Mouse (Mus musculus): ENCODE data around the gene Immt. TPM values are rescaled to one million over a fixed set of nuclear protein-coding genes. Genes with fewer than 3 reads are reported as not detected.

Immt gene
- polyA plus RNA-seq, 1 experiment from 2014 or later = 335 TPM

GRCm38 (mm10) chr6:71867751-71868150 lies 36.6 kb downstream of the Immt start:
- H3K4me3 ChIP-seq = no peak overlapping the region
- H3K9ac ChIP-seq = no peak overlapping the region
- no peaks in the 10 kb centered on the region for H3K4me1 ChIP-seq (replicated peaks)
- WGBS = 83% methylated on average over 2 of the region's 2 CpGs
- peaks cover 86% of the 10 kb centered on the region for H3K36me3 ChIP-seq
- H3K27me3 ChIP-seq = no peaks in the 10 kb centered on the region
- H3K27ac ChIP-seq = no peak overlapping the region
- no peak for ATAC-seq (replicated peaks; ENCODE audit: insufficient number of reproducible peaks, insufficient read depth, low FRiP score, low read depth)
- H3K9me3 ChIP-seq (replicated peaks) = no peaks in the 10 kb centered on the region
- no peak overlapping the region for H3K4me2 ChIP-seq

- ATAC-seq (replicated peaks; ENCODE audit: insufficient number of reproducible peaks, insufficient read depth, low FRiP score, low read depth) = no peak
- Histone ChIP-seq H3K9me3 (replicated peaks) (no peaks in the 10 kb centered on the region), H3K4me2 (no peak overlapping the region), H3K36me3 (peaks cover 82% of the 10 kb centered on the region), H3K4me1 (replicated peaks) (no peaks in the 10 kb centered on the region), H3K27ac (no peak overlapping the region), H3K9ac (no peak overlapping the region), H3K27me3 (no peaks in the 10 kb centered on the region), H3K4me3 (no peak overlapping the region)
- 83% methylated on average over 1 of the region's 1 CpGs for WGBS
Observed at GRCm38 (mm10) chr6:71868809-71869208, 37.7 kb downstream of the Immt start.

GRCm38 (mm10) chr6:71871396-71871795 lies 40.3 kb downstream of the Immt start:
- H3K36me3 ChIP-seq = peaks cover 84% of the 10 kb centered on the region
- 91% methylated on average over 9 of the region's 9 CpGs for WGBS
- H3K4me2 ChIP-seq = no peak overlapping the region
- H3K27ac ChIP-seq = no peak overlapping the region
- H3K4me3 ChIP-seq = no peak overlapping the region
- ATAC-seq (replicated peaks; ENCODE audit: insufficient number of reproducible peaks, insufficient read depth, low FRiP score, low read depth) = no peak
- H3K9me3 ChIP-seq (replicated peaks) = no peaks in the 10 kb centered on the region
- H3K27me3 ChIP-seq = no peaks in the 10 kb centered on the region
- H3K9ac ChIP-seq = no peak overlapping the region
- no peaks in the 10 kb centered on the region for H3K4me1 ChIP-seq (replicated peaks)

- no peak for ATAC-seq (replicated peaks; ENCODE audit: insufficient number of reproducible peaks, insufficient read depth, low FRiP score, low read depth)
- no peaks in the 10 kb centered on the region for H3K4me1 ChIP-seq (replicated peaks)
- peaks cover 80% of the 10 kb centered on the region for H3K36me3 ChIP-seq
- no peak overlapping the region for H3K27ac ChIP-seq
- no peak overlapping the region for H3K9ac ChIP-seq
- 94% methylated on average over 3 of the region's 3 CpGs for WGBS
- H3K4me2 ChIP-seq = no peak overlapping the region
- no peaks in the 10 kb centered on the region for H3K9me3 ChIP-seq (replicated peaks)
- H3K4me3 ChIP-seq = no peak overlapping the region
- no peaks in the 10 kb centered on the region for H3K27me3 ChIP-seq
Observed at GRCm38 (mm10) chr6:71877965-71878760, 47.0 kb downstream of the Immt start.

GRCm38 (mm10) chr6:71893263-71893662 lies 62.1 kb downstream of the Immt start:
- H3K27ac ChIP-seq = no peak overlapping the region
- H3K4me3 ChIP-seq = no peak overlapping the region
- H3K9me3 ChIP-seq (replicated peaks) = no peaks in the 10 kb centered on the region
- no peaks in the 10 kb centered on the region for H3K4me1 ChIP-seq (replicated peaks)
- no peak for ATAC-seq (replicated peaks; ENCODE audit: insufficient number of reproducible peaks, insufficient read depth, low FRiP score, low read depth)
- WGBS = 91% methylated on average over 4 of the region's 4 CpGs
- H3K27me3 ChIP-seq = no peaks in the 10 kb centered on the region
- no peak overlapping the region for H3K9ac ChIP-seq
- H3K4me2 ChIP-seq = no peak overlapping the region
- H3K36me3 ChIP-seq = peaks cover 96% of the 10 kb centered on the region

- H3K4me2 ChIP-seq = peak overlapping the region; percentile 67
- peak overlapping the region; percentile 71 for H3K9ac ChIP-seq
- H3K36me3 ChIP-seq = peaks cover 36% of the 10 kb centered on the region
- H3K9me3 ChIP-seq (replicated peaks) = no peaks in the 10 kb centered on the region
- no peak overlapping the region for H3K27ac ChIP-seq
- 6% methylated on average over 4 of the region's 4 CpGs for WGBS
- no peaks in the 10 kb centered on the region for H3K27me3 ChIP-seq
- H3K4me1 ChIP-seq (replicated peaks) = peaks cover 34% of the 10 kb centered on the region
- no peak for ATAC-seq (replicated peaks; ENCODE audit: insufficient number of reproducible peaks, insufficient read depth, low FRiP score, low read depth)
- H3K4me3 ChIP-seq = peak overlapping the region; percentile 70
Observed at GRCm38 (mm10) chr6:71907702-71908235, 76.6 kb downstream of the Immt start.

GRCm38 (mm10) chr6:71908481-71909381 lies 77.6 kb downstream of the Immt start, which contains the start of the genes Ptcd3 and Polr1a:
Gene Ptcd3, minus strand, starts transcription at chr6:71908750.
Gene Polr1a, plus strand, starts transcription at chr6:71909053.
- no peaks in the 10 kb centered on the region for H3K9me3 ChIP-seq (replicated peaks)
- peaks cover 28% of the 10 kb centered on the region for H3K36me3 ChIP-seq
- H3K4me1 ChIP-seq (replicated peaks) = peaks cover 34% of the 10 kb centered on the region
- peak within 1 kb of the TSS; percentile 70 for H3K4me3 ChIP-seq
- H3K27ac ChIP-seq = peak within 1 kb of the TSS; percentile 76
- H3K27me3 ChIP-seq = no peaks in the 10 kb centered on the region
- peak within 1 kb of the TSS; percentile 67 for H3K4me2 ChIP-seq
- H3K9ac ChIP-seq = peak within 1 kb of the TSS; percentile 71
- peak; percentile 85 for ATAC-seq (replicated peaks; ENCODE audit: insufficient number of reproducible peaks, insufficient read depth, low FRiP score, low read depth)
- under 1% methylated on average over 58 of the region's 58 CpGs for WGBS

- Histone ChIP-seq H3K27me3 (no peaks in the 10 kb centered on the region), H3K9ac (no peak overlapping the region), H3K4me3 (peak overlapping the region; percentile 70), H3K9me3 (replicated peaks) (no peaks in the 10 kb centered on the region), H3K36me3 (peaks cover 22% of the 10 kb centered on the region; the same call in 1 of the 2 replicates), H3K27ac (peak overlapping the region; percentile 76; the same call in 1 of the 2 replicates), H3K4me2 (peak overlapping the region; percentile 67), H3K4me1 (replicated peaks) (peaks cover 34% of the 10 kb centered on the region)
- 22% methylated on average over 10 of the region's 10 CpGs for whole genome bisulfite sequencing
- ATAC-seq (replicated peaks; ENCODE audit: insufficient number of reproducible peaks, insufficient read depth, low FRiP score, low read depth) = no peak
Observed at GRCm38 (mm10) chr6:71909384-71909783, 78.3 kb downstream of the Immt start.

- peaks cover 18% of the 10 kb centered on the region for H3K36me3 ChIP-seq
- H3K27ac ChIP-seq = no peak overlapping the region
- peaks cover 34% of the 10 kb centered on the region for H3K4me1 ChIP-seq (replicated peaks)
- no peak overlapping the region for H3K9ac ChIP-seq
- H3K27me3 ChIP-seq = no peaks in the 10 kb centered on the region
- ATAC-seq (replicated peaks; ENCODE audit: insufficient number of reproducible peaks, insufficient read depth, low FRiP score, low read depth) = no peak
- 76% methylated on average over 6 of the region's 6 CpGs for WGBS
- H3K9me3 ChIP-seq (replicated peaks) = no peaks in the 10 kb centered on the region
- H3K4me2 ChIP-seq = peak overlapping the region; percentile 67
- H3K4me3 ChIP-seq = peak overlapping the region; percentile 70
Observed at GRCm38 (mm10) chr6:71909840-71910239, 78.7 kb downstream of the Immt start.

GRCm38 (mm10) chr6:71911686-71912450 lies 80.7 kb downstream of the Immt start:
- Histone ChIP-seq H3K4me2 (peak overlapping the region; percentile 21; the same call in 1 of the 2 replicates), H3K4me3 (no peak overlapping the region), H3K27me3 (no peaks in the 10 kb centered on the region), H3K36me3 (peaks cover 18% of the 10 kb centered on the region), H3K27ac (peak overlapping the region; percentile 79), H3K4me1 (replicated peaks) (peaks cover 32% of the 10 kb centered on the region), H3K9ac (no peak overlapping the region), H3K9me3 (replicated peaks) (no peaks in the 10 kb centered on the region)
- 35% methylated on average over 5 of the region's 5 CpGs for WGBS
- ATAC-seq (replicated peaks; ENCODE audit: insufficient number of reproducible peaks, insufficient read depth, low FRiP score, low read depth) = no peak; the same call in 1 of the 2 replicates
